Mouse (Mus musculus) heart, adult 9 months (tissue): ENCODE data around the gene Parp11.
"Not testable (repeated sequence)": the region's sequence is repeated elsewhere in the genome, so short reads cannot be mapped to it uniquely, and the experiment has no call there.

Experiments used
- DNase-seq, 2 experiments: peaks; one replicate each; pipeline ENCODE4 v3.0.0; 2022; ENCODE audit warnings: low spot score in 2 of 2

The Parp11 gene

DNA sequence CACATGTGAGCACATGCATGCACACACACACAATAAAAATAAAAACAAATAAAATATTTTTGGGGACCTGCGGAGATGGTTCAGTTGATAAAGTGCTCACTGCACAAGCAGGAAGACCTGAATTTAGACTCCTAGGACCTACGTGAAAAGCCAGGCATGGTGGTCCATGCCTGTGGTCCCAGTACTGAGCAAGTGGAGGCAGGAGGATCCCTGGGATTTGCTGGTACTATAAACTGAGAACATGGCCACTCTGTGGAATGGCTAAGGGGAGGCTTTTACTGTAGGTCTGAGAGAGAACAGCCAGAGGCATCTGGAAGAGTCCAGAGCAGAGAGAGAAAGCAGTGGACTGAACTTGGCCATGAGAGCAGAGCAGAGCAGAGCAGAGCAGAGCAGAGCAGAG lies 48.6 kb downstream of the Parp11 start:
- DNase-seq = no peak

DNA sequence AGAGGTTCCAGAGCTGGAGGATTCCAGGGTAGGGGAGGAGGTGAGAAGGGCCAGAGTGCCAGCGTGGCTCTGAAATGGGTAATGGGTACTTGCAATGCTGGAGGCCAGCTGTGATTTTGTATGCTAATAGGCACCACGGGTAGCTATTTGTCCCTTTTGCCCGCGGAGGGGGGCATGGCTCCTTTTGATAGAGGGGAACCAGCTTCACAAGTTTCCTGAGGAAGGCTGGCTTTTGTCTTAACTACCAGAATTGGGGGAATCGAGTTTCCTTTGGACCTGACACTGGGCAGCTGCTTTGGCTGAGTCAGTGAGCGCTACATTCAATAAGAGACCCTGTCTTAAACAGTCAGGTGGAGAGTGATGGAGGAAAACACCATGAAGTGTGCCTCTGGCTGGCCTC lies 49.2 kb downstream of the Parp11 start:
- DNase-seq = no peak

DNA sequence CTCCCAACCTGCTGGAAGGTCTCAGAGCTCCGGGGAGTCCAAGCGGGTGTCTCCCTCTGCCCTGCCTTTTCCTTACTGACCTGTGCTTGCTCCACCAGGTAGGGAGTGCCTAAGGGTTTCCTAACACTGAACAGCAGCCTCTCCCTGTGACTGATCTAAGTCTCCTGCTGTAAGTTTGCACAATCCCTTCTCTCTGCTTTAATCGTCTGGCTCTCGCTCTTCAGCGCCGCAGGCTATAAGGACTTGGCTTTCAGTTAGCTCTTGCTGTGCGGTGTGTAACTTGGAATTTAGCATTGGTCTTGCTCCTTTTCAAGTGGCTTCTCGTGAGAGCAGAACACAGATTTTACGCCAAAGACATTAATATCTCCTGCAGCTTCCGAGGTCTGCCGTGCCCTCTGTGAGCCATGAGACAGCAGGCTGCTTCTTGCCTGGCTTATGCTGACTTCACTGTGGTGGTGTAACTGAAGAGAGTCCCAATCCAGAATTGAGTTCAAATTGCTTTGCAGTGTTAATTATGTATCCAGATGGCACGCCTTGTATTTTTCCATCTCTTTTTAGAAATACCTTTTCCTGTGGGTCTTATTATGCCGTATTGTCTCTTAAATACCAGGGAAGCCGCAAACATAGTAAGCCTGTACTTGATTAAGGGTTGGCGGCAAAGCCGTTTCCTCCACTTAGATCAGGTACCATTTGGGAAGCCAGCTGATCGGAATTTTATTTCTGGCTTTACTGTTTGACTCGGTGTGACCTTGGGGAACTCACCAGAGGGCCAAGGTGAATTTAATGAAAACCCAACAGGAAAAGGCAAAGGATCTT lies 50.4 kb downstream of the Parp11 start:
- no peak for DNase-seq

DNA sequence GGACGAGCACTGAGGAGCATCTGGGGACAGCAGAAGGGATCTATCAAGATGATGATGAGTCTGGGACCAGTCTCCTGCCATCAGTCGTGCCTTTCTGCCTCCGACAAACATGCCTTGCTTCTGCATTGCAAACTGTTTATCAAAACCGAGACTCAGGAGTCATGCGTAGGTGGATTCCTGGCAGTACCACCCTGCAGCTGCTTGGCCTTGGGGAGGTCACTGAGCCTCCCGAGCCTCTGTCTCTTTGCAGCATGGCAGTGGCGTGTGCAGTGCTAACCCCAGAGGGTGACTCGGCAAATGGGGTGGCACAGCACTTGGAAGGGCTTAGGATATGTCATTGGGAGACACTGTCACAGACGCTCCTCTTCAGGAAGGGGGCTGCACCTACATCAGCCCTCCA lies 53.5 kb downstream of the Parp11 start:
- no peak for DNase-seq

DNA sequence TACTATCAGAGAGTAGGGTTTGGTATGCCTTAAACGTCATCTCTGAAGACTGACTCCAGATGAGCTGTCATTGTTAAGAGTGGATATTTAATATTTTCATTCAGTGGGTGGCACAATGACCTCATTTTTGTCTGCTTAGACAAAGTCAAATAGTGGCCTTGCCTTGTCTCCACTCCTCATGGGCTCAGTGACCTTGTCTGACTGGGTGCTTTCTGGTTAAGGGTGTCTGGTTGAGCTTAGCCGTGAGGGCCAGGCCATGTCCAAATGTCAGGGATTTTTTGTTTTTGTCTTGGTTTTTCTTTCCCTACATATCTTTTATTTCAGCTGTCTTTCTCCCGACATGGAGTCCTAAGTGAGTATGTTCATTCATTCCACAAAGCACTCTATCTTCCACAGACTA lies 54.2 kb downstream of the Parp11 start:
- no peak for DNase-seq

DNA sequence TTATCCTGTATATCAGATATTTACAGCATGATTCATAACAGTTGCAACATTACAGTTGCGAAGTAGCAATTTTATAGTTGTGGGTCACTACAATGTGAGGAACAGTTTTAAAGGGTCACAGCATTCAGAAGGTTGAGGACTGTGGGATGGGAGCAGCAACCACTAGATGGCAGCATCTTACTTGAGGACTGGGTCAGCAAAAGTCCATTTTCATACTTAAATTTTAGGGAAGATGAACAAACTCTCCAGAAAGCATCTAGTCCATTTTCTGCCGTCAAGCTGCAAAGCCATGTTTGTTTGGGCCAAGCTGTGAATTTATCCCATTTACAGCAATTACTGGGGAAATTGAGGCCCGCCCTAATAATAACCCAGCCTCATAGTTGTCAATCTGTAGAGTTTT lies 55.9 kb downstream of the Parp11 start:
- DNase-seq = peak in 1 of 2 experiments; percentile 12

DNA sequence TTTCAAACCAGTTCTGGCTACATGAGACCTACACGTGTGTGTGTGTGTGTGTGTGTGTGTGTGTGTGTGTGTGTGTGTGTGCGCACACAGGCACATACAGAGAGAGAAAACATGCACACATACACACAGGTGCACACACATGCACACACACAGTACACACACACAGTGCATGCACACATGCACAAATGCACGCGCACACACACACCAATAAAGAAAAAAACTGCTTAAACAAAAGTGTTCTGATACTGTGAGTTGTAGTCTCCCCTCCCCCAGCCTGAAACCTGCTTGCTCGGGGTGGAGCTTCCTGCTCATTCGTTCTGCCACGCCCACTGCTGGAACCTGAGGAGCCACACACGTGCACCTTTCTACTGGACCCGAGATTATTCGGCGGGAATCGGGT lies 67.1 kb downstream of the Parp11 start:
- not testable (repeated sequence) for DNase-seq

DNA sequence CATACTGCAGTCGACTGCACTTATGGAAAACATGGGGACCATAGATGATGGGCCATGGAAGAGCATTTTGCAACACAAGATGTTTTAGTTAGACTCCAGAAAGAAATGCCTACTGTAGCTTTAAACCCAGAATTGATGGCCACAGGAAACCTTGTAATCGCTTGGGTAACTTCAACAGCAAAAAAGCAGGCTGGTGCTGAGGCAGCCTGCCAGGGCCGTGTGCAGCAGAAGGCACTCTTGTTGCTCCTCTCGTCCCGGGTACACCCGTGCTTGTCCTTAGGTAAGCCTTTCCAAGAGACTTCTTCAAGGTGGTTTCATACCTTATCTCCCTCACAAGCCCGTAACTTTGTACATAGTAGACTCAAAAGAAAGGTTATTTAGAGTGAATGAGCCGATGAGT lies 74.5 kb downstream of the Parp11 start:
- no peak for DNase-seq

DNA sequence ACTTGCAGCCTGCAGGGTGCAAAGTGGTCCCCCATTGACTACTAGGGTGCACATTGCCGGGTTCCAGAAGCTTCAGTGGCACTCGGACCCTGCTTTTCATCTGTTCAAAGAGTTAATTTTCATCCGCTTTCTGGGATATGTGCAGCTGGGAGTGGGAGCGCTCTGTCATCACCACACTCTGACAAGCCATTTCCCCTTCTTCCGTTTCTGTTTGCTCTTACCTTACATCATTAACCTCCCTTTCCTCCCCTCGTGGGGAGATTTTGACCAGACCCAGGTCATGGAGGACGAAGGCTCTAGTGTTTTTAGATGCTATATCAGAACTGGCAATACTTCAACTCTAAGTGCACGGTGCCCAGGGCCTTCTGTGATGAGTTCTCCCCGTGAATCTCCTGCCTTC lies 75.7 kb downstream of the Parp11 start:
- DNase-seq = no peak

DNA sequence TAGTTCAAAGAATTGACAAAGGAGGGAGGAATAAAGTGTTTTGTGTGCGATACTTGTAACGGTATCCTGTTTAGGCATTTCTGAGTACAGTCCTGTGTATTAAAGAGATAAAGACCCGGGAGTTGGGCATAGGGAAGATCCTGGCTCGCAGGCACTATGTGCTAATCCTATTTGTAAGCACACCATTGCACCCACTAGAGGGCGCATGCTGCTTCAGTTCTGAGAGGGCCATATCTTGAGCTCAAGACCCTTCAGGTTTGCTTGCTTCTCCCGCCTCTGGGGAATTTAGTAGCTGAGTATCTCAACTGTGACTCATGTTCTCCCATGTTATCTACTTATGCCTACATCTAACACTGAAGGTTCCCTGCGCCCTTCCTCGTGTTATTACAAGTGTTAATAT lies 77.8 kb downstream of the Parp11 start:
- DNase-seq = no peak

DNA sequence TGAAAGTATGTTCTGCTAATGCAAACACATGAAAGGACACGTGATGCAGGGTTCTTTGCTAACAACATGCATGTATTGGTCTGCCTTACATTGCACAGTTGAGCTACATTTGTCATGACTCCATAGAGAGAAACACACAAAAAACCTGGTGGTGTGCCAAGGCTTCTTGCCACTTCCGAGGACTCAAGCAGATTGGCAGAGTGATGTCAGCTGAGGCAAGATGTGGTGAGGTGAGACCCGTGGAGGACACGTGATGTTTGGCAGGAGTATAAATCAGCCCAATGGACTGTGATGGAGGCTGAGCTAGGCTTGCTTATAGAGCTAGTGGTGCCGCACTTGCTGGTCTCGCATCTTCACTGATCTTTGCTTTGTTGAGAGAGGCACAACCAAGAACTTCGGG lies 82.0 kb downstream of the Parp11 start:
- no peak for DNase-seq

DNA sequence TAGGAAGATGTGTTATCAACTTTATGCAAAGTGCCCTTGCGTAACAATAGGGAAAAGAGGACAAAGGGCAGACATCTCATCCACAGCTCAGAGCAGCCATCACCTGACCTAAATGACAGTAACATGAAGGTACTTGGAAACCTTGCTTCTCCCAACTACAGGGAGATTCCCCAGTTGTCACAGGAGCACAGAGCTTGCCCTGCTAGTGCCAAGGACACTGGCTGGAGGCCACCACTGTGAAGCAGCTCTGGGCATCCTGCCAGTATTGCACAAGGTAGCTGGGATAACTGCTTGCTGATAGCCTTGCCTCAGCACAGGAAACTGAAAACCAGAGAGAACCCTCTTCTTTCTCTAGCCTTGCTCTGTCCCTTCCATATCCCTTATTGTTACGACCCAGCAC lies 82.8 kb downstream of the Parp11 start:
- peak; percentile 70 to 87 for DNase-seq

DNA sequence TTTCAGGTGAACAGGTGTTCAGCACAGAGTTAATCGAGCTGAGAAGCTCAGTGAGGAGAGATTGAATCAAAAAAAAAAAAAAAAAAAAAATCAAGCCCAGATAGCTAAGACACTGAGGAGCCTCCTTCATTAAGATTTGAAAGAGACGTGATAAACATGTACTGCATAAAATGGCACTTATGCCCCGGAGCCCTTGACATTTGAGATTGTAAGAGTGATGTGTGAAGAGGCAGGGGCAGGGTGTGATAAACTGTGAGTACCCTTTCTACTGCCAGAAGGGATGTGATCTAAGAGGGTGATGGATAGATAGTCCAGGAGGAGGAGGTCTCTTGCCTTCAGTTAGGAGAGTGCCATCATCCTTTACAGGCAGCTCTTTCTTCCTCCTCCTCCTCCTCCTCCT lies 83.6 kb downstream of the Parp11 start:
- DNase-seq = no peak

DNA sequence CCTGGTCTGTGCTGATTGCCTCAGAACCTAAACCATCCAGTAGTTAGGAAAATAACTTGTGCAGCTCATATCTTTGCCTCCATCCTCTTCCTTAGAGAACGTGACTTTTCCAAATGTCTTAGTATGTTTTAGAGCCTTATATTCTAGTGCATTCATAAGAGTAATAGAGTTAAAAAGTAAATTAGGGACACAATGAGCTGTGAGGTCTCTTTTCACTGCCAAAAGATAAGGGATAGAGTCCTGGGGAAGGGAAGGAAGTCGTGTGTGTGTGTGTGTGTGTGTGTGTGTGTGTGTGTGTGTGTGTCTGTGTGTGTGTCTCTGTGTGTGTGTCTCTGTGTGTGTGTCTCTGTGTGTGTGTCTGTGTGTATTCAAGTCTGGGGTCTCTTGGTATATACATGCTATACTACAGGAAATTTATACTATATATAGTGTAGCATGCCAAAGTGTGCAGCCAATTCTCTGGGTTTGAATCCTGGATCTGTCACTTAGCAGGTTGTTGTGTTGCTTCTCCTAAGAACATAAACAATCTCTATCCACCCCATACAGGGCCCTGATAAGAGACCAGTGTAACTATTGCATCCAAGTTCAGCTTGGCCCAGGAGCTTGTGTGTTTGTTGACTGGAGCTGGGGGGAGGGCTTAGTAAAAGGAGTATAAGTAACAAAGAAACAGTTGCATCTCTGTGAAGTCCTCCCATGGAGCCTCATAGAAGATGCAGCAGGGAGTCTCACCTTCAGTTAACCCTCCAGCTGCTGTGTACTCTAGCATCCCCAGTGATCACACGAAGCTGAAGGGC lies 85.0 kb downstream of the Parp11 start:
- no peak for DNase-seq

DNA sequence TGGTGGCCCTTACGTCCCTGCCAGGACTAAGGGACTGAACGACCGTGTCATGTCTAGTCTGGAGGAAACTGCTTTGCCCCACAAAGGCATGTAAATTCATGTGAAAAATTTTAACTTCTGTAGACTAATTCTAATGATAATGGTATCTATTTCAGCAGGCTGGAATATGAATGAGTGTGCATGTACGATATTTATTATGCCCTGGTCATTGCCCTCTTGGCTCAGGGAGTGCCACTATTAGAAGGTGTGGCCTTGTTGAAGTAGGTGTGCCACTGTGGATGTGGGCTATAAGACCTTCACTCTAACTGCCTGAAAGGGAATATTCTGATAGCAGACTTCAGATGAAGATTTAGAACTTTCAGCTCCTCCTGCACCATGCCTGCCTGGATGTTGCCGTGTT lies 85.7 kb downstream of the Parp11 start:
- DNase-seq = no peak

DNA sequence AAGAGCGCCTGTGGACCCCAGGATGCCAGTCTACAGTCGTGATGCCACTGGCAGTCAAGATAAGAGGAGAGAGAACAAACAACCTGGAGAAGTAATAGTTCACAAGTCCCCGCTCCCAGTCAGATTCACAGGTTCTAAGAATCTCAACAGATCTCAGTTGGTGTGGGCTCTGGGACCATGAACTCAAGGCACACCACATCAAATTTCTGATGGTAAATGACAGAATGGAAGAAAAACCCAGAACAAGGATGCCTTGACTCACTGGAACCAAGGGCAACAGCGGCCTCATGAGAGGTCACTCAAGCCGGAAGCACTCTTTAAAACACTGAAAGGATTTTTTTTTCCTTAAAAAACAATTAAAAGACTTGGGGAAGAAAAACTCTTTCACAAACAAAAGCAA lies 87.1 kb downstream of the Parp11 start:
- no peak for DNase-seq

DNA sequence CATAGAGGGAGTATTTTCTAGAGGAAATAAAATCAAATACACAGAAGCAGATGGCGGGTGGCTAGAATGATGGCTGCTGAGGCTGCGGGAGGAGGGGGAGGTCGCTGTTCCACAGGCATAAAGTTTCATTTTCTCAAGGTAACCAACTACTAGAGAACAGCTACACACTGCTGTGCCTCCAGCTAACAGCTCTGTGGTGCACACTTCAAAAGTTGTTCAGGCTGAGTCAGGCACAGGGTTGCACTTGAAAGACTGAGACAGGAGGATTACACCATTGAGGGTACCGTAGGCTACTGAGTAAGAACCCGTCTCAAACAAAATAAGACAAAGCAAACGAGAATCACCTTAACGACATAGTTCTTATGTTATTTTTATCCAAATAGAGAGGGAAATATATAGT lies 90.4 kb downstream of the Parp11 start:
- DNase-seq = no peak

DNA sequence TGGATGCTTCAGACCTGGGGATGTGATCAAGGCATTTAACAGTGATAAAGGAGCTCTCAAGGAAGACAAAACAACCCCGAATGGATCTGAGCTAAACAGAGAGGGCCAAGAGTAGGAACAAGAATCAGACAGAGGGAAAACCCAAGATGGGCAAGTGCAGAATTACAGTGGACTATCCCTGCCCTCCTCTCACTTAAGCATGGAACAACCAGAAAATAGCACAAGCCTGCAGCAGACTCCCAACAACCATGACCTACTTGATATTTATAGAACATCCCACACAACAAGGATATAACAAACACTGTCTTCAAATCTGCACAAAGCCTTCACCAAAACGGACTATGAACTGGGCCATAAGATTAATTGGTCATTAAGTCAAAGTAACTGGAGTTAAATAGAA lies 91.5 kb downstream of the Parp11 start:
- no peak for DNase-seq

DNA sequence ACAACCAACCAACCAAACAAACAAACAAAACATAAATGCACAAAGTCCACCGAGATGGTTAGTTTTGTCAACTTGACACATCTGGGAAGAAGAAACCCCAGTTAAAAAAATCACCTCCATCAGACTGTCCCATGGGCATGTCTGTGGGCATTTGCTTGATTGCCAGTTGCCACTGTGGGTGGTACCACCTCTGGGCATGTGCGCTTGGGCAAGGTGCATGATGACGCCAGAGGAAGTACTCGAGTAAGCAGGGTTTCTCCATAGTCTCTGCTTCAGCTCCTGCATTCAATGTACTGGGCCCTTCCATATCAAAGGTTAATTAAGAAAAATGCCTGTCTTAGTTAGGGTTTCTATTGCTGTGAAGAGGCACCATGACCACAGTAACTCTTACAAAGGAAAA lies 92.6 kb downstream of the Parp11 start:
- no peak for DNase-seq

DNA sequence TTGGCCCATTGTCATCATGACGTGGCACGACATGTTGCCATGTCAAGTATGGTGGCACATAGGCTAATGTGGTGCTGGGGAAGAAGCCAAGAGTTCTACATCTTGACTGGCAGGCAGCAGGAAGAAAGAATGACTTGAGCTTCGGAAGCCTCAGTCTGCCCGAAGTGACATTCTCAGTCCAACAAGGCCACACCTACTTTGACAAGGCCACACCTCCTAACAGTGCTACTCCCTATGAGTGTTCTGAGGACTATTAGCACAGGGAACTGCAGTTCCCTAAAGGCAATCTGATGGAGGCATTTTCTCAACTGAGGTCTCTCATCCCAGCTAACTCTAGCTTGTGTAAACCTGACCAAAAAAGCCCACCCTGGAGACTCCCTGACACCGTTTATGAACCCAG lies 93.0 kb downstream of the Parp11 start:
- DNase-seq = no peak

DNA sequence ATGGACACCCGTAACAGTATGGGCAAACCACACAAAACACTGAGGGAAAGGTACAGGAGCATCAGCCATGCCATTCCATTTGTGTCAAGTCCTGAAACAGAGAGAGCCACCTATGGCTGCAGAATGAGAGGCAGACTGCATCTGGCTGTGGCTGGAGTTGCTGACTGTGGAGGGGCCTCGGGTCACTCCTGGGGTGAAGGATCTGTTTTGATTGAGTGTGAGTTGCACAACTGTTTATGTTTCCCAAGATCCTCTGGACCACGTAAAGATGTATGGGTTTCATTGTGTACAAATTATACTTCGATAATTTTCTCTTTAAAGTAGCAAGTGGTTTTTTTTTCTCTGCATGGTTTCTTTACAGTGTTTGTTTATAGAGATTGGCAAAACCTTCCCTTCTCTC lies 93.9 kb downstream of the Parp11 start:
- no peak for DNase-seq

DNA sequence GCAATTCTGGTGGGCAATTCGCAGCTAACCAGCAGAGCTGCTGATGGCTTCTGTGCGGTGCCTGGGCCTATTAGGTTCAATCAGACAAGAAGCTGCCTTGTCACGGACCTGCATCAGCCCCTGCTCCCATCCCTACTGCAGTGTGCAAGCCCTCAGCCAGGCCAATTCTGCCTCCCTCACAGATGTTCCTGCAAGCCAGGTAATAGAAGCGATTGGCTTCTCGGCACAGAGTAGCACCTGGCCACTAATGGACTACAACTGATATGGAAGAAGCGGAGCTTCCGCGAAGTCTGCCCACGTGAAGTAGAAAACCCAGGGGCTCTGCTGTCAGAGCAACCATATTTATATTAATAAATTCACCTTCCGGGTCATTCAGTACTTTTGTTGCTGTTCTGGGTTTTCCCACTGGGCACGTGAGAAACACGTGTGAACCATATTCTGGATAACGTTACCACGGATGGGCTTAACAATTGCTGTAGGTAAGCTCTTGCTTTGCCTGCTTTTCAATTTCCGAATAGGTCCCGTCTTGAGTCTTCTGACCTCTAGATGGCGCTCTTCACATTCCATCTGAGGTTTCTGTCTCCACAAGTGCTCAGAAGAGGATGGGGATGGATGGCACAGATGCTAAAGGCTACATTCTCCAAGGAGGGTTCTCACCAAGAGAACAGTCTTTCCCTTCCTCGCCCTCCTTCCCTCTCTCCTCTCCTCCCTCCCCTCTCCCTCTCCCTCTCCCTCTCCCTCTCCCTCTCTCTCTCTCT lies 95.2 kb downstream of the Parp11 start:
- peak; percentile 29 to 61 for DNase-seq
